Mouse (Mus musculus) olfactory bulb, adult 2 months (tissue): ENCODE measurements around the gene Rbm28.

Experiments
- CTCF ChIP-seq: fragments of 200-500 bp; IDR thresholded peaks from 2 replicates; pipeline ENCODE4 v1.5.1; 2012; ENCODE audit warnings: low read depth, mild to moderate bottlenecking, low read length, moderate library complexity; ENCODE audit not compliant: insufficient read depth
- POLR2A ChIP-seq: fragments of 200-500 bp; IDR thresholded peaks from 2 replicates; pipeline ENCODE4 v1.6.1; 2012; ENCODE audit warnings: mild to moderate bottlenecking, low read depth, low read length, moderate library complexity; ENCODE audit not compliant: insufficient read depth

DNA sequence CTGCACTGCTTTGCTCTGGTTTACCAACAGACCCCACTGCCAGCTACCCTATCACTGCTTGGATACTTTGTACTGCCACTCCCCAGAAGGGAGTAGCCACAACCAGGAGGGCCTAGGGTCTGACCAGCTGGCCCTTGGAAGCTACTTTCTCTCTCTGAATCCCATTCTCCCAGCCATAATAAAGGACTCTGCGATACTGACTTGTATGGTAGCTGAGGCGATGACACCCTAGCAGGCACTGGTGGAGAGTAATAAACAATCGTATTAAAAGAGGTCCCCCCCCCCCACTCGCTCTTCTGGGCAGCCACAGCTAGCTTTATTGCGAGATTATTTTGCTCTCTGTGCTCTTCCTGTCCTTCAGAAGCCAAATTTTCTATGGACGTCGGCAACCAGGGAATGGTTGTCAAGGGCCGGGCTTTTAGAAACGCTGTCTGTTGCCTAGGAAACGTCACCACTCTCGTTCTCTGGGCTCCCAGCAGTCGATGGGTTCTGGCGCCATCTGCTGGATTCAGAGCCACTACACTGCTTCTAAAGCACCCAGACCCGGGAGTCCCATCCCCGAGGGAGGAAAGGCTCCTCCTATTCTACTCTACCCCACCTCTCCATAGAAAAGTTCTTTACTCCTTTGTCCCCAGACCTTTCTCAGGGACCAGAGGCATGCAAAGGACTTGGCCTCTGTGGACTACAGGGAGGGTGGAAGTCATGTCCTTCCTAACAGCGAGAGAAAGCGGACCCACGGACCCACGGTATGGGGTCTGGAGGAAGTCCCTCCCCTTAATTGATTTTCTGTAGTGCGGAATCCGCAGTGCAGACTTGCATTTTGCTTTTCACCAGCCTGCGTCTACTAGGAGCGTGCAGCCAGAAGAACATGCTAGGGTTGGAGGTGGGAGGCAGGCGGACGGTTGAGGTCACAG lies 33.8 kb upstream of the Rbm28 start:
- TF ChIP-seq CTCF, result peak; percentile 92
- no peak; the same call in 1 of the 2 replicates for TF ChIP-seq POLR2A
